Mouse (Mus musculus) MEL (cell line): ENCODE measurements at regions not wholly inside any gene's neighbourhood (a gene's known extent, or its start where the extent isn't known, plus 50 kb on each side); places are given as distances from the start of the nearest gene placed in this dataset.

Experiments used
- CHD2 ChIP-seq: IDR thresholded peaks from 2 replicates; pipeline ENCODE4 v1.6.1; 2011; ENCODE audit warnings: low read length, improper control_type of control experiment
- CTCF ChIP-seq, 3 experiments: IDR thresholded peaks in 2 of 3; conservative IDR thresholded peaks in 1 of 3; 2 replicates each; pipeline ENCODE4 v1.5.1; 2011 to 2012; ENCODE audit warnings: low read length in 3 of 3, low read depth in 2 of 3, mild to moderate bottlenecking in 2 of 3, improper control_type of control experiment in 1 of 3, inconsistent platforms in 1 of 3, mixed read lengths in 1 of 3, moderate library complexity in 1 of 3; ENCODE audit not compliant: control insufficient read depth in 1 of 3, insufficient read depth in 1 of 3, poor library complexity in 1 of 3, severe bottlenecking in 1 of 3
- E2F4 ChIP-seq: IDR thresholded peaks from 2 replicates; pipeline ENCODE4 v1.6.1; 2011; ENCODE audit warnings: low read depth, low read length, improper control_type of control experiment, borderline replicate concordance
- EP300 ChIP-seq, 2 experiments: IDR thresholded peaks; 2 replicates each; pipeline ENCODE4 v1.6.1; 2011; ENCODE audit warnings: improper control_type of control experiment in 2 of 2, low read length in 2 of 2, low read depth in 1 of 2, mild to moderate bottlenecking in 1 of 2
- MAZ ChIP-seq: IDR thresholded peaks from 2 replicates; pipeline ENCODE4 v1.6.1; 2012; ENCODE audit warnings: low read depth, mild to moderate bottlenecking, inconsistent platforms, low read length, improper control_type of control experiment
- MYC ChIP-seq: IDR thresholded peaks from 2 replicates; pipeline ENCODE4 v1.6.1; 2011; ENCODE audit warnings: low read depth, mild to moderate bottlenecking, low read length, improper control_type of control experiment, moderate library complexity
- NELFE ChIP-seq: IDR thresholded peaks from 2 replicates; pipeline ENCODE4 v1.6.1; 2011; ENCODE audit warnings: low read depth, low read length, improper control_type of control experiment
- POLR2A ChIP-seq, 2 experiments: IDR thresholded peaks; 2 replicates each; pipeline ENCODE4 v1.6.1; 2011 to 2012; ENCODE audit warnings: low read length in 2 of 2, mild to moderate bottlenecking in 2 of 2, control low read depth in 1 of 2, improper control_type of control experiment in 1 of 2, low read depth in 1 of 2, moderate library complexity in 1 of 2; ENCODE audit not compliant: control insufficient read depth in 1 of 2, insufficient read depth in 1 of 2, poor library complexity in 1 of 2
- RAD21 ChIP-seq: IDR thresholded peaks from 2 replicates; pipeline ENCODE4 v1.6.1; 2011; ENCODE audit warnings: mild to moderate bottlenecking, low read depth, low read length, improper control_type of control experiment
- SMC3 ChIP-seq: IDR thresholded peaks from 2 replicates; pipeline ENCODE4 v1.6.1; 2011; ENCODE audit warnings: low read depth, low read length, improper control_type of control experiment
- TAL1 ChIP-seq: IDR thresholded peaks from 2 replicates; pipeline ENCODE4 v1.6.1; 2012; ENCODE audit warnings: mild to moderate bottlenecking, inconsistent platforms, low read length, moderate library complexity, mixed read lengths
- UBTF ChIP-seq: IDR thresholded peaks from 2 replicates; pipeline ENCODE4 v1.6.1; 2012; ENCODE audit warnings: low read depth, mild to moderate bottlenecking, inconsistent platforms, low read length, improper control_type of control experiment, moderate library complexity, borderline replicate concordance; ENCODE audit not compliant: insufficient read depth
- USF1 ChIP-seq: IDR thresholded peaks from 2 replicates; pipeline ENCODE4 v1.6.1; 2014; ENCODE audit warnings: low read depth, mild to moderate bottlenecking, inconsistent platforms, low read length, improper control_type of control experiment, moderate library complexity
- ZKSCAN1 ChIP-seq: IDR thresholded peaks from 2 replicates; pipeline ENCODE4 v1.6.1; 2012; ENCODE audit warnings: low read depth, mild to moderate bottlenecking, inconsistent platforms, low read length, improper control_type of control experiment, moderate library complexity

DNA sequence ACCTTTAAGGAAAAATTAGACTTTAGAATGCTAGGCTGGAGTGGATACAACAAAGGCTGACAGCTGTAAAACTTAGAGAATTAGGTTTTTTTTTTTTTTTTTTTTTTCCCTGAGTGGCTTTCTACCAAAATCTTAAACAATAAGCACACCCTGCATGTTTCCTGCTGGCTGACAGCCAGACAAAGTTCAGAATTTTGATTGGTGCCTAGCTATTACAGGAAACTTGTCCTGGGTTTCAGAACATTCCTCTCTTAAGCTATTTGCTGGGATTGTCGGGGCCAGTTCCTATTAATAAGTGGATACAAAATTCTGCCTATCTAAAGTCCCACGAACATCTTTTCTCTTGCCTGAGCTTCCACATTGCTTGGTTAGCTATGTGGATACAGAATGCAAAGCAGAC lies 296.7 kb upstream of the Tenm2 start:
- TF ChIP-seq CHD2 (no peak), CTCF (IDR thresholded peaks at IDR 0.05 in 2 of 3, conservative IDR thresholded peaks at IDR 0.05 in 1 of 3; ENCODE audit: control insufficient read depth in 1 of 3, insufficient read depth in 1 of 3, low read depth in 2 of 3, low read length in 3 of 3, poor library complexity in 1 of 3, severe bottlenecking in 1 of 3) (no peak), EP300 (IDR thresholded peaks at IDR 0.05; ENCODE audit: low read depth in 1 of 2, low read length in 2 of 2) (no peak), POLR2A (IDR thresholded peaks at IDR 0.05; ENCODE audit: control insufficient read depth in 1 of 2, insufficient read depth in 1 of 2, low read depth in 1 of 2, low read length in 2 of 2, poor library complexity in 1 of 2) (no peak), MAZ (no peak), UBTF (no peak), TAL1 (no peak), ZKSCAN1 (no peak), MYC (no peak), NELFE (no peak), RAD21 (no peak), E2F4 (no peak), SMC3 (no peak), USF1 (no peak)
